Mouse (Mus musculus) testis, postnatal 14 days (tissue): Measurements from ENCODE around the gene Sf3b6.
A peak's percentile ranks its signal among the peaks of the same experiment; 100 is the strongest.
"Not testable (repeated sequence)": the region's sequence is repeated elsewhere in the genome, so short reads cannot be mapped to it uniquely, and the experiment has no call there.

Experiments used
- DNase-seq: peaks from one replicate; pipeline ENCODE4 v3.0.0; 2021; ENCODE audit warnings: low spot score

The Sf3b6 gene

GRCm38 (mm10) chr12:4817361-4818101 is at the start of gene Sf3b6:
Gene Sf3b6, plus strand, starts transcription at chr12:4817544.
- DNase-seq, result peak; percentile 97

- DNase-seq, result peak; percentile 98
Measured at GRCm38 (mm10) chr12:4768492-4769332, 48.6 kb upstream of the Sf3b6 start, which contains the start of the genes Pfn4 and Fam228b. Gene Pfn4, plus strand, starts transcription at chr12:4769022. Gene Fam228b, minus strand, starts transcription at chr12:4769267.

GRCm38 (mm10) chr12:4769333-4769723 is 48.0 kb upstream of the Sf3b6 start:
- DNase-seq, result no peak

- DNase-seq, result no peak
Measured at GRCm38 (mm10) chr12:4774895-4775587, 42.3 kb upstream of the Sf3b6 start.

- DNase-seq, result no peak
Measured at GRCm38 (mm10) chr12:4775588-4775949, 41.8 kb upstream of the Sf3b6 start.

- no peak for DNase-seq
Measured at GRCm38 (mm10) chr12:4777734-4778133, 39.6 kb upstream of the Sf3b6 start.

GRCm38 (mm10) chr12:4780245-4780644 is 37.1 kb upstream of the Sf3b6 start:
- DNase-seq, result no peak

GRCm38 (mm10) chr12:4781270-4781669 is 36.1 kb upstream of the Sf3b6 start:
- no peak for DNase-seq

- not testable (repeated sequence) for DNase-seq
Measured at GRCm38 (mm10) chr12:4781725-4782404, 35.5 kb upstream of the Sf3b6 start.

- DNase-seq, result no peak
Measured at GRCm38 (mm10) chr12:4783598-4783997, 33.7 kb upstream of the Sf3b6 start.

GRCm38 (mm10) chr12:4784466-4784865 is 32.9 kb upstream of the Sf3b6 start:
- DNase-seq, result no peak

GRCm38 (mm10) chr12:4788128-4788527 is 29.2 kb upstream of the Sf3b6 start:
- DNase-seq, result not testable (repeated sequence)

GRCm38 (mm10) chr12:4793718-4794117 is 23.6 kb upstream of the Sf3b6 start:
- no peak for DNase-seq

GRCm38 (mm10) chr12:4797471-4797870 is 19.9 kb upstream of the Sf3b6 start:
- DNase-seq, result not testable (repeated sequence)

- no peak for DNase-seq
Measured at GRCm38 (mm10) chr12:4811036-4811435, 6.3 kb upstream of the Sf3b6 start.

- DNase-seq, result no peak
Measured at GRCm38 (mm10) chr12:4811705-4812104, 5.6 kb upstream of the Sf3b6 start.

- no peak for DNase-seq
Measured at GRCm38 (mm10) chr12:4813636-4814035, 3.7 kb upstream of the Sf3b6 start.

- DNase-seq, result no peak
Measured at GRCm38 (mm10) chr12:4816680-4817360, 524 bp upstream of the Sf3b6 start.

- DNase-seq, result no peak
Measured at GRCm38 (mm10) chr12:4827256-4827655, 9.9 kb downstream of the Sf3b6 start.

- DNase-seq, result no peak
Measured at GRCm38 (mm10) chr12:4836959-4837358, 19.6 kb downstream of the Sf3b6 start.

GRCm38 (mm10) chr12:4840010-4840409 is 22.7 kb downstream of the Sf3b6 start:
- DNase-seq, result no peak
